Mouse (Mus musculus): ENCODE data around the gene Trove2. TPM values are rescaled to one million over a fixed set of nuclear protein-coding genes. Genes with fewer than 3 reads are reported as not detected.

Gene Trove2
- polyA plus RNA-seq (2015; fragmentation: Nextera tagmentation; extraction: Ambion mirVana), result 34.6 and 36.0 TPM in 2 replicates

GRCm38 (mm10) chr1:143776446-143777411, at the start of gene Trove2, which contains the start of gene Uchl5:
Trove2 (minus strand) TSS chr1:143777068.
Uchl5 (plus strand) TSS chr1:143777272.
- Histone ChIP-seq H3K36me3 (replicated peaks) (0 out of 2 replicates have a peak, but pooled peaks cover 3% of the 10 kb centered on the region), H3K9me3 (no peaks in the 10 kb centered on the region), H3K4me3 (peak within 1 kb of the TSS; percentile 67), H3K27me3 (replicated peaks) (no peaks in the 10 kb centered on the region), H3K4me1 (peaks cover 41% of the 10 kb centered on the region), H3K4me2 (peak within 1 kb of the TSS; percentile 88), H3K27ac (peak within 1 kb of the TSS; percentile 88), H3K9ac (peak within 1 kb of the TSS; percentile 87)
- ATAC-seq (replicated peaks), result peak; percentile 98
- under 1% methylated on average over 76 of the region's 84 CpGs for WGBS

- Histone ChIP-seq H3K9me3 (no peaks in the 10 kb centered on the region), H3K4me3 (no peak overlapping the region), H3K9ac (no peak overlapping the region), H3K27me3 (replicated peaks) (no peaks in the 10 kb centered on the region), H3K36me3 (replicated peaks) (no peaks in the 10 kb centered on the region), H3K27ac (no peak overlapping the region), H3K4me2 (no peak overlapping the region), H3K4me1 (peaks cover 6% of the 10 kb centered on the region; the same call in 1 of the 2 replicates)
- ATAC-seq (replicated peaks), result no peak
- WGBS, result 92% methylated on average over 3 of the region's 3 CpGs
Observed at GRCm38 (mm10) chr1:143822677-143823076, 45.8 kb upstream of the Trove2 start.

DNA sequence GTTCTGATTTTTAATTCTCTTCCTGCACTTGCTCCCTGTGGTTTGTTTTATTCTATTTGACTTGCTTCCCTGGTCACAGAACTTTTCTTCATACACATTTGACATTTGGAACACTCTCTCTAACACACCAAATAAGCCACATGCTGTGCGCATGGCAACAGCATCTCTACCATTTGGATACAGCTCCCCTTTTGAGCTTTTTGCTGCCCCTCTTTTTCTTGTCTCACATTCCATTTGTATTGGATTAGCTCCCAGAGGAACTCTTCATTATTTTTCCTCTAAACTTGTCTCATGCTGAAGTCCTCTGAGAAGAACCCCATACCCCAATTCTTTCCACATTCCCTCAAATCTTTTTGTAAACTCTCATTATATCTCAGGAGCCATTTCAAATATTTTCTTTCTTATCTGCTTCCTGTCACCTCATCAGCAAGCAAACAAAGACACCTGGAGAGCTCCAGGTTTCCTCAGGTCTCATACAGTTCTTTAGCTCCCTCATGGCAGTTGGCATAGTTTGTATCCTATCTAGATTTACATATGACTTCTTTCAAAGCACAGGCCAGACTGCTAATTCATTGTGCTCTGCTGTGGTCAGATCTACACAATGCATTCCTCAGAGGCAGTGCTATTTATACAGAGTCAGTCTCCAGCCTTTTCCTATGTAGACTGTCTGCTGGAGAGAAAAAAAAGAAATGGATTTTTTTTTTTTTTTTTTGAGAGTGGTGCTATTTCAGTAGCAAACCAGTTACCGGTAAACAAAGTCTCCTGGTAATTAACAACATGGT, 43.4 kb upstream of the Trove2 start:
- 11% methylated on average over 2 of the region's 2 CpGs for WGBS
- Histone ChIP-seq H3K27me3 (replicated peaks) (no peaks in the 10 kb centered on the region), H3K9me3 (no peaks in the 10 kb centered on the region), H3K9ac (no peak overlapping the region), H3K4me2 (no peak overlapping the region), H3K27ac (0 out of 2 replicates have a peak overlapping the region, but pooled peaks have one; percentile 16), H3K4me3 (no peak overlapping the region), H3K4me1 (peaks cover 6% of the 10 kb centered on the region; the same call in 1 of the 2 replicates), H3K36me3 (replicated peaks) (no peaks in the 10 kb centered on the region)
- peak; percentile 94 for ATAC-seq (replicated peaks)

GRCm38 (mm10) chr1:143813676-143814360, 37.0 kb upstream of the Trove2 start:
- peak; percentile 85; the same call in 1 of the 2 replicates for ATAC-seq (replicated peaks)
- Histone ChIP-seq H3K4me2 (no peak overlapping the region), H3K9me3 (no peaks in the 10 kb centered on the region), H3K27me3 (replicated peaks) (no peaks in the 10 kb centered on the region), H3K4me1 (no peaks in the 10 kb centered on the region), H3K36me3 (replicated peaks) (no peaks in the 10 kb centered on the region), H3K4me3 (no peak overlapping the region), H3K27ac (no peak overlapping the region), H3K9ac (no peak overlapping the region)
- 42% methylated on average over 7 of the region's 7 CpGs for WGBS

DNA sequence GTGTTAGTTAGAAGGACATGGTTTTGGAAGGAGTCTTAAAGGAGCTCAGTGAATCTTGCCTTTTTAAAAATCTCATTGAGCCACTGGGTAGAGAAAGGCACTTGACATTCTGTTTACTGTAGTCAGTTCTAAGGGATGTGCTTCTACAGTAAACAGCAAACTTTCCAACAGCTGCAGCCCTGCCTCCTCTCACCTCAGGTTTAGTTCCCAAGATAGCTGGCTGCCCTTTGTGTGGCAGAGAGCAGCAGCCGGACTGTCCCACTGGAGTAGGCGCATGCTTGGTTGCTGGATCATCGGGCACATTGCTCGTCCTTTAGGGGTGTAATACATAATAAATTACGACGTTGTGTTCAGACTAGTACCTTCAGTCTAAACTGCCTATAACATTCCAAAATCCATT, 32.2 kb upstream of the Trove2 start:
- Histone ChIP-seq H3K9ac (no peak overlapping the region), H3K4me3 (no peak overlapping the region), H3K27ac (no peak overlapping the region), H3K4me2 (no peak overlapping the region), H3K36me3 (replicated peaks) (no peaks in the 10 kb centered on the region), H3K4me1 (no peaks in the 10 kb centered on the region), H3K9me3 (no peaks in the 10 kb centered on the region), H3K27me3 (replicated peaks) (no peaks in the 10 kb centered on the region)
- WGBS, result 89% methylated on average over 6 of the region's 6 CpGs
- ATAC-seq (replicated peaks), result no peak

DNA sequence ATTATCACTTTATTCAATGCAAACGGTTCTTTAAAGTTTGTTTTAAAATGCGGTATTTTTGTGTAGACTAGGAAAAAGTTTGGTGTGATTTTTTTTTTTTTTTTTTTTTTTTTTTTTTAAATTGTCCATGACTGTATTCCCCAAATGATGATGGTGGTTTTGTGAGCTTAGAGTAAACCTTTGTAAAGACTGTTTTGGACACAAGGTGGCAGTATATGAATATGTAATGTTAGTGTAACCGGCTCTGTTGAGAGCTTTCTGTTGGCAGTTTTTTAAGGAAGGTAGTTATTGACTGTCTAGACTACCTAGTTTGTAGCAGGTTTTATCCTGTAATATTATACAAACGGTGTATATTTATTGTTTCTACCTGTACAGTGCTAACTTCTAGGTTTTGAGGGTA, 26.7 kb upstream of the Trove2 start:
- ATAC-seq (replicated peaks), result peak; percentile 87
- no peak overlapping the region for H3K9ac ChIP-seq
- 40% methylated on average over 4 of the region's 4 CpGs for WGBS
- H3K36me3 ChIP-seq (replicated peaks), result no peaks in the 10 kb centered on the region
- H3K4me1 ChIP-seq, result no peaks in the 10 kb centered on the region
- H3K4me3 ChIP-seq, result no peak overlapping the region
- H3K4me2 ChIP-seq, result no peak overlapping the region
- H3K27ac ChIP-seq, result no peak overlapping the region
- no peaks in the 10 kb centered on the region for H3K27me3 ChIP-seq (replicated peaks)
- H3K9me3 ChIP-seq, result no peaks in the 10 kb centered on the region

- Histone ChIP-seq H3K27me3 (replicated peaks) (no peaks in the 10 kb centered on the region), H3K36me3 (replicated peaks) (no peaks in the 10 kb centered on the region), H3K4me3 (no peak overlapping the region), H3K9me3 (no peaks in the 10 kb centered on the region), H3K4me2 (no peak overlapping the region), H3K27ac (no peak overlapping the region), H3K4me1 (no peaks in the 10 kb centered on the region), H3K9ac (no peak overlapping the region)
- ATAC-seq (replicated peaks), result no peak
- WGBS, result 70% methylated on average over 2 of the region's 2 CpGs
Observed at GRCm38 (mm10) chr1:143788584-143789227, 11.8 kb upstream of the Trove2 start.

DNA sequence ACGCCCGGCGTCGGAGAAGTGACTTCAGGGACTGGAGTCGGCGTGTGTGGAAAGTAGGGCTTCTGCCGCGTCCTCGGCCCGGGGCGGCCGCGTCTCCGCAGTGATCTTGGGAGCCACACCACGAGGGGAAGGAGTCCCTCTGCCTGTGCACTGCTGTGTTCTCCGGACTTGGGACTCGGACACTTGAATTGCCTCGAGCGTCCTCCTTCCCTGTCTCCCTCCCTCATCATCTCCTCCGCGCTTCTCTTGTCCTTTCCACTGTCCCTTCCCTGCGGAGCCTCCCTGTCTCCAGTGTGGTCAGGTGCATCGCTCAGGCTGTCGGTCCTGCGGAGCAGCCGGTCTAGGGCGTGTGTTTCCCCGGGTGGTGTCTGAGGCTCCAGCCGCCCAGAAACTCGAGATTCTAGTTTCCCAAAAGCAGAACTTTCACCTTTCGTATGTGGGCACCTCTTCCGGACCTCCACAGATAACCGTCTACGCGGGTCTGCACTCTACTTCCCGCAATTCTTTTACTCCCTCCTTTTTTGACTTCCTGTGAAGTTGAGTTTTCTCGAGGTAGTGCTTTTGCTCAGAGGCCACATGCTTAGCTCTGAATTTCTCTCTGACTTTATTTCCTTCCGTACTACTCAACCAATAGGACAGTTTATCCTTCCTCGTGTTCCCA, 820 bp upstream of the Trove2 start:
- Histone ChIP-seq H3K36me3 (replicated peaks) (0 out of 2 replicates have a peak, but pooled peaks cover 3% of the 10 kb centered on the region), H3K9me3 (no peaks in the 10 kb centered on the region), H3K4me3 (peak overlapping the region; percentile 67), H3K9ac (peak overlapping the region; percentile 87), H3K4me2 (peak overlapping the region; percentile 88), H3K4me1 (peaks cover 41% of the 10 kb centered on the region), H3K27me3 (replicated peaks) (no peaks in the 10 kb centered on the region), H3K27ac (peak overlapping the region; percentile 88)
- WGBS, result under 1% methylated on average over 39 of the region's 39 CpGs
- peak; percentile 72 for ATAC-seq (replicated peaks)

DNA sequence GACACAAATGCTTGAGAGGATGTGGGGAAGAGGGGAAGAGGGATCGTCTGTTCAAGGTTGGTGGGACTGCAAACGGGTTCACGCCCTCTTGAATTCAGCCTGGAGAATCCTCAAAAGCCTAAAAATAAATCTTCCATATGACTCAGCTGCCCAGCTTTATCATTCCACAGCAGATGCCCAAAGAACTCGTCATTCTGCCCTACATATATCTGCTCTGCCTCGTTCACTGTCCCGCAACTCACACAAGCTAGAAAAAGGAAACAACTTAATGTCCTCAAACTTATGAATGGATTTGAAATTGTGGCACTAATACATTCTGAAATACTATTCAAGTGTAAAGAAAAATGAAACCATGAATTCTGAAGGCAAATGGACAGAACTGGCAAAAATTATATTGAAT, 3.0 kb downstream of the Trove2 start:
- H3K9ac ChIP-seq, result no peak overlapping the region
- no peak overlapping the region for H3K4me2 ChIP-seq
- H3K36me3 ChIP-seq (replicated peaks), result no peaks in the 10 kb centered on the region
- no peak overlapping the region for H3K27ac ChIP-seq
- WGBS, result 82% methylated on average over 6 of the region's 6 CpGs
- H3K4me1 ChIP-seq, result peaks cover 42% of the 10 kb centered on the region
- H3K27me3 ChIP-seq (replicated peaks), result no peaks in the 10 kb centered on the region
- no peaks in the 10 kb centered on the region for H3K9me3 ChIP-seq
- no peak overlapping the region for H3K4me3 ChIP-seq
- no peak for ATAC-seq (replicated peaks)

DNA sequence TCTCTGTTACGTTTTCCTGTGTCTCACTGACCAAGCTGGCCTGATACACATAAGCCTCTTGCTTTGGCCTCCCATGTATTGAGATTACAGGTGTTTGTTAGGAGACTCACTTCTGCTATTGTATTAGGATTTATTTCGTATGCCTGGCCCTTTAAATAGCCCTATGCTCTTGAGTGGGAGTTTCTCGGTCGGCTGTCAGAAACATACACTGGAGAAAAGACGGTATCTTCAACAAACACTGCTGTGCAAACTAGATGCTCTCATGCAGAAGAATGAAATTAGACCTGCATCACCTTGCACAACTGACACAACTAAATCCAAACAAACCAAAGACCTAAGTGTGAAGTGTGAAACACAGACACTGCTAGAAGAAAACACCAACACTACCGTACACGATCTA, 3.8 kb downstream of the Trove2 start:
- Histone ChIP-seq H3K4me2 (no peak overlapping the region), H3K27me3 (replicated peaks) (no peaks in the 10 kb centered on the region), H3K4me3 (no peak overlapping the region), H3K27ac (no peak overlapping the region), H3K4me1 (peaks cover 34% of the 10 kb centered on the region), H3K36me3 (replicated peaks) (no peaks in the 10 kb centered on the region), H3K9ac (no peak overlapping the region), H3K9me3 (no peaks in the 10 kb centered on the region)
- ATAC-seq (replicated peaks), result no peak
- 81% methylated on average over 7 of the region's 7 CpGs for WGBS
